Mouse (Mus musculus): ENCODE data around the gene D630045J12Rik.

DNA sequence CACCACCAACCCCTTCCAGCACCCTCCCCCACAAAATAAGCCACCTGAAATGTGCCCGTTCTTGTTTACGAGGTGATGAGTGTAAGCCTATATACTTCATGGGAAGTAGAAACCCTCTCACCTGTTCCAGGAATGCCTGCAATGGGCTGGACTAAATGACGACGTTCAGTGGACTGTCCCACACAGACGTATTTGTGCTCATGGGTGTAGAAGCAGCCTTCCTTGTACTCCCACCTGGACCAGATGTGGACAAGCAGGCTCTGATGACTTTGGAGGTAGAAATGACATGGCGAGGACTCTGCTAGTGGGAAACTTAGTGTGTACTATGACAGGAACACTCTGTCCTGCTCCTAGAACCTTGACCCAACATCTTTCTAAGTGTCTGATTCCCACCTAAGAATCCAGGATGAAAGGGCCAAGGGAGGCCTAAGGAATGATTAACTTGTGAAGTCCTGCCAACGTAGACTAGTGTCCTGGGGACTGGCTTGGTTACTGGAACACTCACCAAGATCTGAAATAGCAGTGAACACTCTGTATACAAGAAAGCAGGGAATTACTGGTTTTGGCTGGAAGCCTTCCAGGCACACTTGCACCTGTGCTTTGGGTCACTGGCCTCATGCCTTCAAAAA lies 129.5 kb downstream of the D630045J12Rik start, which contains the start of gene Atp6v0a4:
- TF ChIP-seq CTCF (IDR thresholded peaks at IDR 0.05; ENCODE audit: low read depth, low read length): no peak
- TF ChIP-seq POLR2A (IDR thresholded peaks at IDR 0.05; ENCODE audit: borderline replicate concordance, low read depth, low read length): no peak

All from bone marrow macrophage, adult 2 months (primary cell).